Mouse (Mus musculus) left cerebral cortex, adult 8-10 months (tissue): ENCODE data around the gene Atm. TPM values are rescaled to one million over a fixed set of nuclear protein-coding genes. Genes with fewer than 3 reads are reported as not detected.
A peak's percentile ranks its signal among the peaks of the same experiment; 100 is the strongest.

Experiments used
- DNase-seq, 2 experiments: peaks; one replicate each; pipeline ENCODE4 v3.0.0; 2022; ENCODE audit warnings: low spot score in 2 of 2
- total RNA-seq, 4 experiments: library from RNA; stranded (reverse); gene quantifications; 2 replicates each; pipeline ENCODE4 v1.2.4; 2022

Atm gene
- total RNA-seq, result 10 to 100 TPM; 15.5 to 21.8 (median 16.9) TPM

DNA sequence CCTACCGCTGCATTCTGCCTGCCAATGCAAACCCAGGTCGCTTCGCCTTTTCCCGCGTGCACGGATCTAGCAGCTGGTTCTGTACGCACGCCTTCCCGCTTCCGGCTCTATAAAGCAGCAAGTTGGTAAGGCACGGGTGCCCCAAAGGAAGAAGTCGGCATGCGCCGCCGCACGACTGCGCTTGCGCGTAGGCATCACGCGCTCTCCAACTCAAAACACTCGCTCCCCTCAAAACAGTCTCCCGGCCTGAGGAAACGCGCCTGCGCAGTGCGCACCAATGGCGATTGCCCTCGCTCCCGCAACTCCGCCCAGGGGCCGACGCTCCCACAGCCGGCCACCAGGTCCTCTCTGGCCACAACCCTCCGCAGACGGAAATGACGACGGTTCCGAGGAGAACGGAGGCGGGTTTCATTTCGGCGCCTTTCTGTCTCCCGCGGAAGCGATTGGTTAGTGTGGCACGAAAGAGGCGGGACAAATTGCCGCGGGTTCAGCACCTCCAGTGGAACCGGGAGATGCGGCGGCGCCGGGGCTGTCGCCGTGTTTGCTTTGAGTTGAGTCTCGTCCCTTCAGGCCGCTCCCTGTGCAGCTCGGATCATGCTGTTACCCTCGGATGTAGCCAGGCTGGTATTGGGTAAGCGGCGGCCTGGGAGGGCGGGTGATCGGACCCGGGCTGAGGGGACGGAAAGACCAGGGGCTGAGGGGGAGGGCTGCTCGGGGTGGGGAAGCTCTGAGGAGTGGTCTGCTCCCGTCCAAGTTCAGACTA is at the start of gene Atm, which contains the start of gene Npat:
Gene Atm, minus strand, starts transcription at position 183 of the 763 bp plus-strand sequence.
Gene Npat, plus strand, starts transcription at position 490 of the 763 bp plus-strand sequence.
- peak; percentile 99 for DNase-seq

DNA sequence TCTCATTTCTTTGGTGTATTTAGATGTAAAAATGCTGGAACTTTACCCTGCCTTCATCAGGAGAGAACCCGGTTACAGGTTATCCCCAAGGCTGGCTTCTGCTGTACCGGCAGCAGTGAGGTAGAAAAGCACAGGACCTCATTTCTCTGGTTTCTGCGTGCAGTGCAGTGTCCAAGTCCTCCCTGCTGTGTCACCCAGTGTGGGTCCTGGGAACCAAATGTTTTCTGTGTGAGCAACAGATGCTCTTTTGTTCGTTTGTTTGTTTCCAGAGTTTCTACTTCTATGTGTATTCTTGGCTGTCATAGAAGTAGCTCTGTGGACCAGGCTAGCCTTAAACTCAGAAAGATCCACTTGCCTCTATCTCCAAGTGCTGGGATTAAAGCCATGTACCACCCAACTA is 45.3 kb upstream of the Atm start:
- no peak for DNase-seq

DNA sequence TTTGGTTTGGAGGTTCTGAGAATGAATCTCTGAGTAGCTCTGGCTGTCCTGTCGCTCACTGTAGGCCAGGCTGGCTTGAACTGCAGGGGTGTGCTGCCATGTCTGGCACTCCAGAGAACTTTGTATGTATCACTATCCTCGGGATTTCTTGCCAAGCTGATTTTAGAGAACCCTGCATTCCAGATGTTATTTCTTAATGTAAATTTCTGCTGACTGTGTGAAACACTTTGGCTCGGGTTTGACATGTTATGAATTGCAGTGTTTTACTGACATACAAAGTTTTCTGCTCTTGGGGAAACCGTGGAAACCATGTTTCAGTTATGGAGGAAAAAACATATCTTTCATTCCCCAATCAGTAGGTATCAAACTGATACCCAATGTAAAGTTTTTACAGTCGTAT is 39.2 kb upstream of the Atm start:
- no peak for DNase-seq

DNA sequence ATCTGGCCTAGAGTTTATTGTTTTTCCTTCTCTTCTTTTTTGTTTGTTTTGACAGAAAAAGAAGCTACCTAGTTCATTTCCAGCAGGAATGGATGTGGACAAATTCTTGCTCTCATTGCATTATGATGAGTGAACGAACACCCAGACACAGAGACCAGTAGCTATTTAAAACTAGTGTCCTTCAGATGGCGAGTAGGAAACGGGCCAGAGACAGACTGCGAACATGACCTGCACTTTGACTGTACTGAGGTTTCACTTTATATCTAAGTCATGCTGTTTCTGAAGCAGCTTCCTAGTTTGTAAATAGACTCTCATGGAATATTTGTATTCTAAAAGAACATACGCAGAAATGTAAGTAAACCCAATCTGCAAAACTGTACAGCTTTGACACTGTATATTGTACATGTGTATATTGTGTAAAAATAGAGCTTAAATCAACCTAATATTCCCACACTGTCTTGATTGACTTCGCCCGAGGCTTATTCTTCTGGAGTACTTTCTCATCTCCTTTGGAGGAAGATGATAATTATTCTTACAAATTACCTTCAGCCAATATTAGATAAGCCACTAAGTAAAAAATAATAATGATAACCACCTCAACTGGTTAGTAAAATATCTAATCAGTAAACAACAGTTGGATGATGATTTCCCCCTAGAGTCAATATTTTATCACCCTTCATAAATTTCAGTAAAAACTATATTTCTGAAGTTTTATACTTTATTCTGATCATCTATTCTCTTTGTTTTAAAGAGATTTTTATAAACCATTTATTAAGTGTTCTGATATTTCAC is 36.2 kb upstream of the Atm start:
- no peak for DNase-seq

DNA sequence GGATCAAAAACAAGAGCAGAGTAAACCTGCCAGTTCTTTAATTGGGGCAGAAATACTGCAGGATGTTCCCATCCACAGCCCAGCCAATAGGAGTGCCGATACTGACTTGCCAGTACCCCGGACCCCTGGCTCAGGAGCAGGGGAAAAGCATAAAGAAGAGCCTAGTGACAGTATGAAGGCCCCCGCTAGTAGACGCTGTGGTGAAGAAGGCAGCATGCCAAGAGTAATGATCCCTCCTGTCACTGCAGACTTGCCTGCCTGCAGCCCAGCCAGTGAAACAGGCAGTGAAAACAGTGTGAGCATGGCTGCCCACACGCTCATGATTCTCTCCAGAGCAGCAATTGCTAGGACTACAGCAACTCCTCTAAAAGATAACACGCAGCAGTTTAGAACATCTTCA is 34.1 kb upstream of the Atm start:
- DNase-seq, result peak in 1 of 2 experiments; percentile 11

DNA sequence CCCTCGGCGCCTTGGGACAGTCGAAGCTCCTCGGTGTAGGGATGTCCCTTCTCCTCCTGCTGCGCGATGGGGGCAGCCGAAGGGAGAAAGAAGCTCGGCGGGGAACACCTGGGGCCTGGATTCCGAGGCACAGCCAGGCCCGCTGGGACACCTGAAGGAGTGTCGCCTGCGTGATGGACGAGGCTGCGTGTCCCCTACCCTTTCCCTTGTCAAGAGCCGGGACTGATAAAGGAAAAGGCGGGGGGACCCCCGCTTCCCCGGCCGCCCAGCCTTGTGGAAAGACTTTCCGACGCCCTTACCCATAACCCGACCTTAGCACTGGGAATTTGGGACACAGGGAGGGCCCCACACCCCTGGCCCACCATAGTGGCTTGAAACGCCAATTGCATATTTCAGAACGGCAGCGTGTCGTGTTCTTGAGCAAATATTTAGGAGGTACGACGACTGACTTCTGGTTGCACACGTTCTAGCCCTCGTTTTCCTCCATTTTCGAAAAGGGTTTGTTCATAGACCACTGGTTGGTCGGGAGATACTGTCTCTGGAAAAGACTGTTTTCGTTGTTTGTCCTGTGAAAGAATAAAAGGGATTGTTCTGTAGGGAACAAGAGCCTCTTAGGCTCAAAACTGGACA is 911 bp upstream of the Atm start:
- DNase-seq, result peak in 1 of 2 experiments; percentile 11

DNA sequence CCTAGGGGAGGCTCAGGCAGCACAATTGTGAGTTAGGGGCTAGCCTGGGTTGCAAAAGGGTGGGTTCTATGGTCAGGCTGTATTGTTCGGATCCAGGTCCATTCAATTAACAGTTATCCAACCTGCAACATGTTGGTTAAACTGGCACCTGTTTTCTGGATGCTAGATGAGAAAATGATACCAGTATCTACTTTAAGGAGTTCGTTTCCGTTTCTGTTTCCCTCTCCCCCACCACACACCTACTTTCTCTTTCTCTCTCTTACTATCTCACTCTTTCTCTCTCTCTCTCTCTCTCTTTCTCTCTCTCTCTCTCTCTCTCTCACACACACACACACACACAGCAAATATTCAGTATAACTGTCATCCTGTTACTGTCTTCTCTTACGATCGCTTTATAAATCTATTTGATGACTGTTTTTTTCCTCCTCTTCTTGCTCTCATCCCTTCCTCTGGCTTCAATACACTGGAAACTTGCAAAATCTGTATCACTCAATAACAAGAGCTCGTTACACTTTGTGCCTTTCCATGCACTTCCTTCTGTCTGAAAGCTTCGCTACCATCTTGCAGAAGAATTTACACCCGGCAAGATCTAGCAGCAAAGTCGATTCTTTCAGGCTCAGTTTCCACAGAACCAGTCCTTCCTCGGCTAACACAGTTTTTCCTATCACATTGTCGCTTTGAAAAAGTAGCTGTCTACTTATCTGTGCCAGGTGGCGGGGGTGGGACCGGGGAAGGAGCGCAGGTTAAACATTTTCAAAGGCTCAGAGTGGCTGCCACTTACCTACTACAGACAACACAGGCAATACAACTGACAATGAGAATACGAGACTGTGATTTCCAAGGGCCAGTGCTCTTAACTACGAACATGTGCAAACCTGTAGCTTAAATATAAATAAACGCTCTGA is 872 bp downstream of the Atm start:
- DNase-seq, result no peak

DNA sequence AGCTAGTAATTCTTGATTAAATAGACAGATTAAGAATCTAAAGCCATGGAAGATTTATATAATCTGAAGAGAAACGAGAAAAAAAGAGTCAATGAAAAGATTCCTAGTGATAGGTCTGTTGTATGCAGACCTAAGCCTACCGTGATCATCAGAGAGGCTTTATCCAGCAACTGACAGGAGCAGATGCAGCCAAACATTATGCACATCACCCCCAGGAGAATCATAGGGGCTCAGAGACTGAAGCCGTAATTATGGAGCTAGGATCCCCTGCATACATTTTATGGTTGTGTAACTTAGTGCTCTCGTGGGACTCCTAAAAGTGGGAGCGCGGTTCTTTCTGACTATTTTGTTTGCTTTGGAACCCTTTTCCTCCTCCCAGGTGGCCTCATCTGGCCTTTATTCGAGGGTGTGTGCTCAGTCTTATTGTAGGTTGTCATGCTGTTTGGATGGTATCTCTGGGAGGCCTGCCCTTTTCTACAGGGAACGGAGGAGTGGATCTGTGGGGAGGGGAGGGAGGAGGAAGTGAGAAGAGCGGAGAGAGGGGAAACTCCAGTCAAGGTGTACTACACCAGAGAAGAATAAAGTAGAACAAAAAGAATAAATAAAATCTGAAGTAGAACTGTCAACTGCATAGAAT is 19.0 kb downstream of the Atm start:
- no peak for DNase-seq

DNA sequence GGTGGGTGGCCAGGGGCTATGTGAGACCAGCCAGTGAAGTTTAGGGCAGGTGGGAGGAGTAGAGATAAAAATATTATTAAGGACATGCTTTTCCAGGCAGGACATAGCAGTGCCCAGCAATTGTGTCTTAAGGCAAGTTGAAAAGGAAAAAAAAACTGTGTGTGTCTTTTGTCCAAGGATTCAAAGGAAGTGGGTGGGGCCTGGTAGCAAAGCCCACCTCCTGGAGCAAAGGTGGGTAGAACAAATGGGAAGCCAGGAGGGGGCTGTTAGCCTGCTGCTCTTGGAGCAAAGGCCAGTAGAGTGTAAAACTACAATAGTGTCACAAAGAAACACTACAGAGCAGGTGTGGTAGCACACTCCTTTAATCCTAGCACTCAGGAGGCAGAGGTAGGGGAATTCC is 22.4 kb downstream of the Atm start:
- DNase-seq, result no peak

DNA sequence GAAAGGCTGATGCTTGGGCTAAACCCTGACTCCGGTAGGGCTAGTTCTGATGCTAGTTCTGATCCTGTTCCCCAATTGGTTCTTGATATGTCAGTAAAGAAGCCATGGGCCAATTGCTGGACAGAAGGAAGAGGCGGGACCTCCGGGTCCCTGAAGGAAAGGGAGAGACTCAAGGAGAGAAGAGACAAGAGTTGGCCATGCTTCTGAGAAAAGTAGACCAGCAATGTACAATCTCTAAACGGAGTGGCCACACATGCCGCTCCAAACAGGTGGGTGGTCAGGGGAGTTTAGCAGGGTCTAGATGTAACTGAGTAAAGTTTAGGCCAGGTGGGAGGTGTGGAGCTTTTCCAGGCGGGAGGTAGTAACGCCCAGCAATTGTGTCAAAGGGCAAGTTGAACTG is 28.5 kb downstream of the Atm start:
- DNase-seq, result no peak

DNA sequence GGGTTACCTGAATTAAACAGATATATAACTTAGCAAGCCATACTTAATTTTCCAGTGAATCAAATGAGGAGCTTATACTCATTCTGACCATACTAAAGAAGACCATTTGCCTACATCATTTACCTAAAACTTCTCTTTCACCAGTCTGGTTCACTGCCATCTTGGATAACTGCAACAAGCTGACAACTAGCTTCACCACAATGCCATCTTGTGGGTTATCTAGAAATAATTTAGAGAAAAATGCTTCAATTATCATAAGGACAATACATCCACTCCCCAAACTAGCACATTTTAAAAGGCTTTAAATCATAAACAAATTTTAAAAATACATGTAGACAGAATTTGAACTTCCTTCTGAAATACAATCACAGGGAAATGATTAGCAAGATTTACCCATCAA is 50.7 kb downstream of the Atm start:
- DNase-seq, result no peak

DNA sequence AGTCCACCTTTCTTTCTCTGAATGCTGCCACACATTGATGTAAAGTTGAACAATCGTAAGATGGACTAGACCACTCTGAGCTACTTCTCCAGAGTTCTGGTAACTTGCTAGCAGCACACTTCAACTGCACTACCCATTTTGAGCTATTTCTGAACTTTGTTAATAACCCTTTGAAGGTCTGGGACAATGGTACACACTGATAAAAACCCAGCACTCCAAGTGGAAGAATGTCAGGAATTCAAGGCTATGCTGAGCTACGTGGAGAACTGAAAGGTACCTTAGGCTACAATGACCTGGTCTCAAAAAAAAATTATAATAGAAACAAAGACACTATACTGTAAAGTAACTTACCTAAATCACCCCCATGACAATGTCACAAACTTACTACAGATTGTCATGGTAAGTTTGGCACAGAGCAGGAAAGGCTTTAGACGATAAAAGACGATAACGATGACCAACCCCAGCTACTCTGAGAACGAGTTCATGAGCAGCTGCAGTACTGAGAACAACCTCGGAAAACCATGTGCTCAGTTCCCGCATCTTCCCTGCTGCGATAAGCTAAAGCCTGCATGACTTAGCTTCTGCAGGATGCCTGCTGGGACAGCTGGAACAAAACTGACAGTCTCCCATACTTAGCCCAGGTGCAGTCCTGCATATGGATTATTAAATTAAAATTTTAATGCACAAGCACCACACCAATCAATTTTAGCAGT is 63.6 kb downstream of the Atm start:
- DNase-seq, result no peak

DNA sequence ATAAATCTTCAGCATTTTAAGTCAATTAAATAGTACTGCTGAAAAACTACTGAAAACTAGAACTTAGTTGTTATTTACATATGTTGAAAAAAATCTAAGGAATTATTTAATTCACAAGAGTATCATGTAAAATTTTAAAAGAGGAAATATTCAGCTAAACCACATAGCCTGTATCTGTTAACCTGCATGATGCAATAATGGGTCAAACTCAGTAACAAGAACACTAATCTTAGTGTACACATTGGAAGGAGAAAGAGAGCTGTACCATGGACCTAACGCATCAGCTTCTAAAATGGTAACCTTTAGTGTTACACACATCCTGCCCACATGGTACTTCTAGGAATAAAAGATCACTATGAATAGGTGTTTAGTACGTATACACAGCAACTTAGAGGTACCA is 84.5 kb downstream of the Atm start:
- DNase-seq, result no peak

DNA sequence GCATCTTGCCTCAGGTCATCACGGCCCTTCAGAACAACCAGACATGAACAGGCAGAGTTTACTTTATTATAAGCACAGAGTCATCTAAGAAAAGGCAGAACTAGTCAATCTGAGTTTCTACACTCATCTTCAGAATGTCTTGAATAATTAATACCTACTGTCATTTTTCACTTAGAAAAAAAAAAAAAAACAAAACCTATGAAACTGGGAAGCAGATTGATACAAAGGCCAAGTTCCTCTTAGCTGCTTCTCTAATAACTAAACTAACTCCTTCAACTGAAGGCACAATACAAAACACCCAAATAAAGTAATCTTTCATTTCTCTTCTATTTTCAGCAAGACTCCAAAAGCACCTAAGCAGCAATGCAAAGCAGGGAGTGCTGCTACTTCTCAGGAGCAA is 85.9 kb downstream of the Atm start:
- DNase-seq, result no peak

DNA sequence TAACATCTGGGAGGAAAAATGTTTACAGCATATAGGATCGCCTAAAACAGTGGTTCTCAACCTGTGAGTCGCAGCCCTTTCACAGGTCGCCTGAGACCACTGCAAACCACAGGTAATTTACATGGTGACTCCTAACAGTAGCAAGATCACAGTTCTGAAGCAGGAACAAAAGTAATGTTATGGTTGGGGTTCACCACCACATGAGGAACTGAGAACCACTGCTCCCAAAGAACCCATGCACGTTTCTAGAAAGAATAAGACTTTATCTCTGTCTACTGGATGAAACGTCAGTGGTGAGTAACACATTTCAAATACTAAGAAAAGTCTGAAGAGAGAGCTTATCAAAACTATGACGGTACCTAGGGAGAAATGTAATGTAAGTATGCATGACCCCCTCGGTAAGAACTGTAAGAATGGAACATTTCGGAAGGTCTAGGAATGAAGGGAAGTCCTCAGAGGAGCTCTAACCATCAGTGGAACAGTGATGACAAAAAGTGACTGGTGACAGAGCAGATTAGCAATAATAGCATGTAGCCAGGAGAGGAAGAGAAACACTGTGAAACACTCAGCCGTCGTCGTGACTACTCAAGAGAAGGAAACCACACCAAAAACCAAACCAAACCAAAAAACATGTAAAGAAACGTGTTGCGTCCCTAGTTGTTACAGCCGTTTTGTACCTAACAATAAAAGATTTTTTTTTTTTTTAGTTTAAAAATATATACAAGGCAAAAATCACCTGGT is 100.5 kb downstream of the Atm start:
- no peak for DNase-seq

DNA sequence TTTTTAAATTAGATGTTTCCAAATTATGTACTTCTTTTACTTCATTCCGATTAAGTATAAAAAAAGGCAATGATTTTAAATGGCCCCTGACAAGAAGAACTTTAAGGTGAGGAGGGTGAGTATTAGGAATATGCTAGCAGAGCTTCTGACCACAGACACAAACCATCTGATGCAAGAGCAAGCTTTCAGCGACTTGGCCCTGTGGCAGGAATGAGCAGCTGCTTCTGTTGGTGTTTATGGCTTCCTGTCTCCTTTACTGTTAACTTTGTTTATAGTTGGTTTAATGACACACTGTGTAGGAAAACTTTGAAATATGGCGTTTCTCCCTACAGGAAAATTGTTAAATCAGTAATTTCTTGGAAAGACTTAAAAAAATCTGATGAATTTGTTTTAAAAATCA is 108.9 kb downstream of the Atm start:
- no peak for DNase-seq

DNA sequence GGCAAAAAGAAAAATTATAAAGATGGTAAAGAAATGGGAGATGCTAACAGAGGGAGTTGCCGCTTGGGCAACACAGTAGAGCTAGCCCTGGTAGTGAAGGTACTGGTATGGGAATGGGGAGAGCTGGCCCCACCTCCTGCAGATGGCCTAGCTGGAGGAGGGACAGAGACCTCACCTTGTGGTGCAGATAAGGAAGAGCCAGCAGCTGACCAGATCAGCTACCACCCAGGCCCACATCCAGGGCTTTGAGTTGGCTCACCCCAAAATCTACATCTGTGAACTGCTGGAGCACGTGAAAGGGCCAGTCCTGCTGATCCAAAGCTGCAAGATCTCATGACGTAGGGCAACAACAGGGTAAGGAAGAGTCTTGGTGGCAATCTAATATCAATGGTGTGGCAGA is 109.8 kb downstream of the Atm start:
- no peak for DNase-seq

DNA sequence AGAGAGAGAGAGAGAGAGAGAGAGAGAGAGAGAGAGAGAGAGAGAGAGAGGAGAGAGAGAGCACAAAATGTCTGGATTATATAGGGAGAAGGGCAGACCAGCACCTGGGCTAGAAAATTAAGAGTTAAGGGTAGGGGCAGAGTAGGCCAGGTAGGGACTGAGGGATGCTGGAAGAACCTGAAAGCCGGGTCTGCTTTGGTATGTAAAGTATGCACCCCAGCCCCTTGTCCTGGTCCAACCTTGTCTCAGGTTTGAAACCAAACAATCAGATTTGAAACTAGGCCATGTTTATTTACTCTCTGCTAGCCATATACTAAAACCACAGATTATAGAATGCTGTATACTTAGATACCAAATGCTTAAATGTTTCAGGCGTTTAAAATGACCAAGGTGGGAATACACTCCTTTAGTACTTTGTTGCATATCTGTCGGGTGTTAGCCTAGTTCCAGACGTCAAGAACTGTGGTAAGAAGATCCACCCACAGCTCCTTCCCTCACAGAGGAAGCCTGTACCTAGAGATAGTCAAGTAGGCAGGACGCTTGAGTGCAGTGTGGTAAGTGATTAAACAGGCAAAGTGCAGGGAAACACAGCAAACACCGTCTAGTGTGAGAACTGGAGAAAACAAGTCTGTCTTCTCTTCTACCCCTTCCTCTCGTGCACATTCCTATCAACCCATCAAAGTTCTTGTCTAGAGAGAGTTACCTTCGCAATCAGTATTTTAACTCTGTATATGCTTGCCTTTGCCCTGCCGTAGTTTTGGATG is 114.2 kb downstream of the Atm start:
- no peak for DNase-seq

DNA sequence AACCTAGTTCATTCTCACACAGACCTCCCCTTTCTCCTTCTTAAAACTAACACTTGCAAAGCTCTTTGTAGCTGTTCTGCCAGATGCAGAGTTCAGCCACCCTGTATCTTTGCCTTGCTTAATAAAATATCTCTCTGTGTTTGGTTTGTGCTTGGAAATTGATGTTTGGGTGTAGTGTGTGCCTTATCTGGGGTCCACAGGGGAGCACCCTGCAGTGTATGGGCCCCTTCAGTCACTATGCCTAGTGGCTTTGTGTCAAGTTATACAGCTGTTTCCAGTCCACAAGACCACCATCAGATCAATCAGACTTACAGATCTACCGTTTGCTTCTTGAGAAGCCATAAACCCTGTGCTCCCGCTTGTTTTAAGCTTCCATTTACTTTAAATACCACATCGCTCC is 127.1 kb downstream of the Atm start:
- no peak for DNase-seq
